Mouse (Mus musculus) 3134 (cell line): ENCODE data around the gene Edn2.

ENCODE experiments used
- DNase-seq: peaks from one replicate; pipeline ENCODE4 v3.0.0-alpha.2; 2011; ENCODE audit warnings: low spot score; ENCODE audit not compliant: insufficient read length; ENCODE audit errors: extremely low read depth

Gene Edn2

DNA sequence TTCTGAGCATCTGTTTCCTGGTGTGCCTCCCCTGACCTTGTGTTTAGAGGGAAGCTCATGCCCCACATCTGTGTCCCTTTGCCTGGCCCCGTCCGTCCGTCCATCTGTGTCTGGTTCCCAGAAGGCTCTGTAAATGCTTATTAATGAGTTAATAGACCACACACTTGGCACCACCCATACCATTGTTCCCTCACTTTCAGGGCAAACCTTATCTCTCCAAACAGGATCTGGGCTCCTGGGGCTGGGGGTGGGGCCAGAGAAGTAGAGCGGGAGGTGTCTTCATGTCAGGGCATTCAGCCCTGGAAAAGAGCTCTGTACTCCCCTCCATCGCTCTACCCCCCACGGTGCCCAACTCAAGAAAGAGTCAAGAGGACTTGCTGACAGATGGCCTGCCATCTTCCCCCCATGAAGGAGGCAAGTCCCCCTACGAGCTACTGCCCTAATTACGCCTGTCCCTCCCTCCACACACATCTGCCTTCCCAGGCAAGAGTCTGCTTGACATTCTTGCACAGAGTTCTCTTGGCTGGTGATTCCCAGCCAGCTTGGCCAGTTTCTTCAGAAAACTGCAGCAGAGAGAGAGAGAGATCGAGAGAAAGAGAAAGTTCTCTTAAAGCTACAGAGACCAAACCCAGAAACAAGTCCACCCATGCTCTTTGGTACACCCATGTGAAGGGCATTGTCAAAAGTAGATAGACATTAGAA, 38.3 kb downstream of the Edn2 start:
- DNase-seq: no peak

DNA sequence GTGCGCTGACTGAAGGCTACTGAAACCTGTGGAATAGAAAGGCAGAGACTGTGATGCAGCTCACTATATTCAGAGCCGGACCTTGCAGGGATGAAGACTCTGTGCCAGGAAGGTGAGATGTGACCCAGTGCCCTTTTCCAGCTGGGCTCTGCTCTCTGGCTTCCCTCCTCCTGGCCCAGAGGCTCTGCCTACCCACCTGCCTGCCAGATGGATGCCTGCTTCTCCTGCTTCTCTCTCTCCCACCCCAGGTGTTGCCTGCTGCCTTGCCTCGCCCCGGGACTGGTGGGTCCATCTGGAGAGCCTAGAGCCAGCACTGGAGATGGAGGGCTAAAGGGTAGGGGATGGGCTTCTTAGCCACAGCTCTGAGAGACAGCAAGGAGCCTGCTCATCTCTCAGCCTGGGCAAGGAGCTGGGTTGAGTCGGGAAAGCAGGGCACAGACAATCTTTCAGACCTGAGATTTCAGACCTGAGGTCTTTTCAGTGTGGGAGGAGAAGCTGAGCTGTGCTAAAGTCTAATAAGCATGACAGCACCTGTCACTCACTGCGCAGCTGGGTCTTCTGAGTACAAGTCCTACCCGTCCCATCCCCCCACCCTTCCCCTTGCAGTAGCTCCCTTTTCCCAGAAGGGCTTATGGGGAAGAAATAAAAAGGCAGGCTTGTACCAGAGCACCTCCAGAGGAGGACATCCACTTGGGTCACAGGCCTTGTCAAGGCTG, 39.7 kb downstream of the Edn2 start:
- DNase-seq: no peak

DNA sequence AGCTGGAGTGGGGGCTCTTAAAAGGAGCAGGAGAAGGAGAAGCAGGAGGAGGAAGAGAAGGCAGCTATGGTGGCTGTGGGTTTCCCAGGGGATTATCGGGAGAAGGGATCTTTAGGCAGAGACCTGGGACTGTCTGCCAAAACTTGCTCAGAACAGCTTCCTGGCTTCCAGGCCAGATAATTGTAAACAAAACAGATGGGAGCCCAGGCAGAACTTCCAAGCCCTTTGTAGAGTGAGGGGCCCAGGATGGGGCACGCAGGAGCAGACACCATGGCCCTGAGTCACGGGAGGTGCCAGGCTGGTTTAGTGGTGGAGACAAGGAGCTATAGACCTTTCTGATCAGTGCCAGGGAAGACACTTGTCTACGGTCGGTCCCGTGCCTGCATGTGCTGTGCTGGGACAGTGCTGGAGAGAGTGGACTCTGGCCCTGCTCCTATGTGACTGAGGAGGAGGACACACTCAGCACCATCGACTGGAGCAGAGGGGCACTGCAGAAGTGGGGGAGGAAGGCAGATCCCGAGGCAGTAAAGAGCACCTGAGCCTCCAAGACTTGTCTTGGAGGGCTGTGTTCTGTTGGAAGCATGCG, 43.4 kb downstream of the Edn2 start:
- peak; percentile 25 for DNase-seq

DNA sequence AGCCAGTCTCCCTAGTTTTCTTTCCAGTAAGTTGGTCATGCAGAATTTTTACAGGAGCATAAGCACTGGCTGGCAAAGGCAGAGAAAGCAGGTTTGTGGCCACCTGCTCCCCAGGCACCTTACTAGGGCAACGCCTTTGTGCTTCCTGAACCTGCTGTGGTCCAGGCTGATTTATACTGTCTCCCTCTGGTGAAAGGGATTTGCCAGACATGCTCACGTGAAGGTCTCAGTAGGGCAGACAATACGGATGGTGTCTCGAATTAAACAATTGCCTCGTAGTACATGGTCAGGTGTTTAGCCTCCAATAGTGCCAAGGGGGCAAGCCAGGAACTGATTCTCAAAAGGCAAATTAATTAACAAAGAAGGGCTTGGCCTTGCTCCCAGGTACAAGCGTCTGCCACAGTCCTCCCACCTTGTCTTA, 45.5 kb downstream of the Edn2 start:
- DNase-seq: no peak

DNA sequence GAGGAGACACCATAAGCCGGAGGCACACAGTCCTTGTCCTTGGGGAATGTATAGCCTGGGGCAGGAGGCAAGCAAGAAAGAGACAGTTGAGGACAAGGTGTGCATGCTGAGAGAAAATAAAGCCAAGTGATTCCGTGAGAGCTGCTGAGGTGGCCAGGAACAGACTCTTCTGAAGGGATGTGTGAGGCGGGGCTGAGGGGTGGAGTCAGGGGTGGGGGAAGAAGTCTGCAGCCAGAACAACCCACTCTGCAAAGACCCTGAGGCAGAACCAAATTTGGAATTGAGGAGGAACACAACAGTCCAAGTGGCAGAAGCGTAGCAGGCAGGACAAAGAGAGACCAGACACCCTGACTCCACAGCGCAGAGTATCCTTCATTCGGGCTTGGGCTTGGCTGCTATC, 51.1 kb downstream of the Edn2 start:
- DNase-seq: no peak

DNA sequence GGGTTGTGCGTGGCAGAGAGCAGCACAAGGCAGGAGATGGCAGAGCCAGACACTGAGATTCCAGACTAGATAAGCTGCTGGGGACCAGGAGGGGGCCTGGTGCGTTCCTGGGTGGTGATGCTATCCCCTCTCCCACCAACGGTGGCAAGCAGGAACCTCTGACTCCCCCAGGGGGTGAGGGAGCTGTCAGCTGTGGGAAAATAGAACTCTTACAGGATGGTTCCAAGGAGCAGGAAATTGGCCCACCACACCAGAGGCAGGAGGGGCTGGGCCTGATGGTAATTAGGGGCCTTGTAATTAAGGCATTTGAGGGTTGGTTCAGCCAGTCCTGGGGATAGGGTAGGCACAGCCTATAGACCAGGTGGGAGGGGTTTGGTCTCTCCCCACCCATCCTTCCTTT, 51.8 kb downstream of the Edn2 start:
- DNase-seq: no peak

DNA sequence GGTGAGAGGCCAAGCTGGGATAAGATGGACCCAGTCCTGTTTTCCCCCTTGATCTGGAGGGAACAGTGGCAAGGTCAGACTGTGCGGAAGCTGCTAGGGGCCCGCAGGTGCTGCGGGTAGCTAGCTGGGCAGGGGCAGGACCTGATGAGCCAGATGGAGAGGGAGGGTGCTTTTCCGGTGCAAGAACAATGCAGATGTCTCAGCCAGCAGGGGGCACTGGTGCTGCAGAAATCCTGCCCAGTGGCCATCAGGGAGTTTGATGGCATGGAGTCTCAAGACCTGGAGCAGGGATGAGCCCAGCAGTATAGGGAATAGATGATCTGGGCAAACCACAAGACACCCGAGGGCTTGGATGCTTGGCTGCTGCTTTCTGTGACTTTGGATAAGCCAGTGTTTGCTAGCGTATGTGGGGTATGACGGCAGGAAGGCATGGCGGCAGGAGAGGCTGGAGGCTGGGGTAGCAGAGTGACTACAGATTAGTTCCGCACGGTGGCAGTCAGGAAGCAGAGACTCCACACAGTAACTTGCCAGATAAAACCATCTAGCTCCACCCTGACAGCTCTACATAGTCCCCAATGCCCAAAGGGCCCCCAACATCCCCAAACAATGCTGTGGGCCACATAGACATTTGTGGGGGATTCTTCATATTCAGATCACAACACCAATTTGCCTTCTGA, 55.0 kb downstream of the Edn2 start:
- peak; percentile 45 for DNase-seq

DNA sequence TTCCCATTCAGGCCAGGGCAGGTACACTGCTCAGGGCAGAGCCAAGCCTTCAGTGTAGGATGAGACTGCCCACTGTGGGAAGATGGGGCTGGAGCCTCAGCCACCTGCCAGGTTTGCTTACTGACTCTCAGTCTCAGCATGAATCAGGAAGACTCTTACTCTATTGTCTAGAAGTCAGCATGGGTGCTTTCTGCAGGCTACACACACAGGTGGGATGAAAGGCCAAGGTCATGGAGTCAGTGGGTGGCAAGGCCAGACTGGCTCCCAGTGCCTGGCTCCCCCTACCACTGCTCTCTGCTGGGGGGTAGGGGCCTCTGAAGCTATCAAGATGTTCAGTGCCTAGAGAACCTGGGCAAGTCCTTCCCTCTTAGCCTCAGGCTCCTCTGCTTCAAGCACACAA, 55.9 kb downstream of the Edn2 start:
- DNase-seq: no peak
